Mouse (Mus musculus) macrophage (primary cell): ENCODE measurements around the gene Rif1. TPM values are rescaled to one million over a fixed set of nuclear protein-coding genes. Genes with fewer than 3 reads are reported as not detected.

Source experiments
- H3K27ac ChIP-seq: fragments of 350-480 bp; formaldehyde crosslinking; 2 replicates; pipeline ENCODE4 v1.9.0; 2021
- H3K36me3 ChIP-seq: fragments of 350-480 bp; formaldehyde crosslinking; 2 replicates; pipeline ENCODE4 v1.9.0; 2021; ENCODE audit errors: inconsistent target
- H3K4me3 ChIP-seq: fragments of 350-480 bp; formaldehyde crosslinking; 2 replicates; pipeline ENCODE4 v1.9.0; 2021; ENCODE audit errors: inconsistent target
- H3K79me2 ChIP-seq: fragments of 350-480 bp; formaldehyde crosslinking; 2 replicates; pipeline ENCODE4 v1.9.0; 2021; ENCODE audit errors: inconsistent target
- WGBS: methylation state at CpG from one replicate; pipeline ENCODE4 v1.1.7; 2026; ENCODE audit warnings: inconsistent platforms; ENCODE audit not compliant: missing documents; 5-methylcytosine and 5-hydroxymethylcytosine counted together
- polyA plus RNA-seq: library from polyadenylated mRNA; stranded (reverse); fragments of 250-400 nt; gene quantifications from 3 replicates; pipeline ENCODE4 v1.2.4, GENCODE M21; 2018; ENCODE audit warnings: inconsistent platforms

Gene Rif1
- polyA plus RNA-seq, 1 experiment from 2014 or later, result 9.3 TPM

DNA sequence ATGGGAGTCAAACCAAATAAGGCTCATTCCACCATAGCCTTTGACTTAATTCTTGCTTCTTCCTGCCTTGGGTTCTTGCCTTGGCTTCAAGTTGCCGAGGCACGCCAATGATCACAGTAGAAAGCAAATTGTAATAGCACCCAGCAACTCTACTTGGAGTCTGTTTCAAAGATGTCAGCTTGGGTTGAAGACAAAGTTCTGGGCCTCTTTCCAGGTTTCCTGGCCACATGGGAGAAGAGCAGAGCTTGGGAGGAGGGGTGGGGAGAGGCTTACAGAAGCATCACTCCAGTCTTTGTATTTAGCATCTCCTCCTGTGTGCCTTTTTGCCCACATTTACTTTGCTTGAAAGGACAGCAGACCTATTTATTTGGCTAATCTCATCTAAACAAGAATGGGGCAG is 60.7 kb downstream of the Rif1 start:
- H3K27ac ChIP-seq, result no peak overlapping the region
- 93% methylated on average over 2 of the region's 2 CpGs for WGBS
- H3K36me3 ChIP-seq, result no peaks in the 10 kb centered on the region
- no peak overlapping the region for H3K4me3 ChIP-seq
- H3K79me2 ChIP-seq, result no peaks in the 10 kb centered on the region

DNA sequence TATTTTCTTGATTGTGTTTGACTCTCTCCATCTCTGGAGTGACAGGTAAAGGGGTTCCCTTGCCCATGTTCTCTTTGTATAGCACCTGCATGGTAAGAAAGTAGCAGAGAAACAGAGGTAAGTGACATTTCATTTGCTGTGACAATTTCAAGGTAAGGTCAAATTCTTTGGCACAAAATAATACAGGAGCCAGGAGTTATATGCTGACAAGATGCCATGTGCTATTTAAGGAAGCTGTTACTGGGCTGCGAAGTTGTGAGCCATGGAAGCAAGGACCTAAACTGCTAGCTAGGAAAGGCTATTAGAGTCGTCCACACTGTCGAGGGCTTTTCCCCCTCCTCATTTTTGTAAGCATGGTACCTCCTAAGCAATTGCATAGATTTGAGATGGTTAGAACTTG is 80.4 kb downstream of the Rif1 start:
- WGBS, result 86% methylated on average over 3 of the region's 3 CpGs
- Histone ChIP-seq H3K79me2 (no peaks in the 10 kb centered on the region), H3K27ac (no peak overlapping the region), H3K4me3 (no peak overlapping the region), H3K36me3 (no peaks in the 10 kb centered on the region)

DNA sequence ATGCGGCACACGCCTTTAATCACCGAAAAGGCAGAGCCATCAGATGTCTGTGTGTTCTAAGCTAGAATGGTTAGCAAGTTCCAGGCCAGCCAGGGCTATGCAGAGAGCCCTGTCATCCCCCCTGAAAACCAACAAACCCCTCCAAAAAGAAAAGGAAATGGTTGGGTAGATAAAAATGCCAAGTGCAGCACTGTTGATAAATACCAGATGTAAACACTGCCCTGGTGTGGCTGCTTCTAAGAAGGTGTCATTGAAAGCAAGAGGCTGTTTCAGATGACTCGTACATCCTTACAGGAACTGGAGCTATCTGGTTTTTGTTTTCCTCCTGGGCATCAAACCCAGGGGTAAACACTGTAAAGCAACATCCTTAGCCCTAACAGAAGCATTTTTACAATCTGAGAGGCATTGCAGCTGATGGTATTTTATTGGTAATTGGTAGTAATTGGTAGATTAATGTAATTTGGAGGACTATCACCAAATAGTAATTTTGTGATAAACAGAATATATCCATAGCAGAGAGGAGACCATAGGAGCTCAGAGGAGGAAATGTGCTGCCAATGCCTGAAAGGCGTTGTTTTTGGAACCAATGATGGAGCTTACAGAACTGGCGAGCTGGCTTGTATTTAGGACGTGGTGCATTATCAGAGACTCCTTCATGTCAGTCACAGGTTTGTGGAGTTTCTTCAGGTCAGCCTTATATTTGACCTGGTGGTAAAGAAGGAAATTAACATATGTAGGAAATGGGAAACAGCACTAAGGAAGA is 96.8 kb downstream of the Rif1 start:
- Histone ChIP-seq H3K27ac (no peak overlapping the region), H3K36me3 (no peaks in the 10 kb centered on the region), H3K4me3 (no peak overlapping the region), H3K79me2 (no peaks in the 10 kb centered on the region)
- WGBS, result 91% methylated on average over 7 of the region's 7 CpGs

Other genes starting within 250 kb of the Rif1 start
- 19.9 to 30.6 TPM (median 22.3 TPM) in 3 replicates for gene Rbm43, start 137.7 kb upstream of the Rif1 start, polyA plus RNA-seq
- gene Nmi, start 99.3 kb upstream of the Rif1 start, polyA plus RNA-seq, result 33.1 to 51.7 TPM (median 44.5 TPM) in 3 replicates
- not detected in 3 replicates for gene Tnfaip6, start 34.8 kb upstream of the Rif1 start, polyA plus RNA-seq